Mouse (Mus musculus): ENCODE data around the gene Oosp2.

GRCm38 (mm10) chr19:11690839-11691238, 30.5 kb upstream of the Oosp2 start, which contains the start of gene Oosp1:
- TF ChIP-seq CTCF (IDR thresholded peaks at IDR 0.05; ENCODE audit: control insufficient read depth, insufficient read depth, insufficient read length) (no peak), USF1 (IDR thresholded peaks at IDR 0.05; ENCODE audit: low read depth) (no peak), MYOD1 (IDR thresholded peaks at IDR 0.05; ENCODE audit: control insufficient read depth, insufficient read length, low read depth) (no peak), FOSL1 (IDR thresholded peaks at IDR 0.05; ENCODE audit: insufficient read depth, low read length, poor library complexity, severe bottlenecking) (no peak)

All from C2C12 (cell line).